Mouse (Mus musculus): ENCODE data around the gene Cldn7.
"Not testable (repeated sequence)": the region's sequence is repeated elsewhere in the genome, so short reads cannot be mapped to it uniquely, and the experiment has no call there.

DNA sequence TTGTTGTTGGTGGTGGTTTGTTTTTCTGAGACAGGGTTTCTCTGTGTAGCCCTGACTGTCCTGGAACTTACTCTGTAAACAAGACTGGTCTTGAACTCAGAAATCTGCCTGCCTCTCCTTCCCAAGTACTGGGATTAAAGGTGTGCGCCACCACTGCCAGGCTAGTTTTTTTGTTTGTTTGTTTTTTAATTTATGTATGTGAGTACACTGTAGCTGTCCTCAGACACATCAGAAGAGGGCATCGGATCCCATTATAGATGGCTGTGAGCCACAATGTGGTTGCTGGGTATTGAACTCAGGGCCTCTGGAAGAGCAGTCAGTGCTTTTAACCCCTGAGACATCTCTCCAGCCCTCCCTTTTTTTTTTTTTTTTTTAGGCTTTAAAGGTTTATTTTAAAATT is 51.6 kb downstream of the Cldn7 start:
- not testable (repeated sequence) for TF ChIP-seq CTCF (IDR thresholded peaks at IDR 0.05; ENCODE audit: low read depth, low read length); POLR2A (IDR thresholded peaks at IDR 0.05; ENCODE audit: insufficient read depth, low read length); EP300 (IDR thresholded peaks at IDR 0.05; ENCODE audit: insufficient read depth, low read depth, low read length)

Measured in ES-Bruce4 (cell line).